Mouse (Mus musculus): ENCODE results near the gene Dtx2.

Gene Dtx2

DNA sequence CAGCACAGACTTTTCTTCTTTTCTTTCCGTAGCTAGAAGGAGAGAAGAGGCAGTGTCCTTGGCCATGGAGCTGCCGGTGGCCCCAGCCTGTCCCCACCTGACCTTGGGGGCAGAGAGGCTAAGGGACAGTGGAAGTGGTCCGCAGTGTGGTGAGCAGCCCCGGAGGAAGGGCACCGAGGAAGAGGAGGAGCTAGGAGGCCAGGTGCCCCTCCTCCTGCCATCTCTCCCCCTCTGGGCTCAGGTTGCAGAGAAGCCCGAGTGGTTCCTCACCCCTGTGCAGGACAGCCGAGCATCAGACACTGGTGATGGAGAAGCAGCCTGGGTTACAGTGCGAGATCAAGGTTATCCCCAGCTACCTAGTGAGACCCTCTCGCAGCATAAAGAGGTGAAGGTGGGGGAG lies 20.2 kb upstream of the Dtx2 start, which contains the start of gene Ssc4d:
Gene Ssc4d, minus strand, starts transcription at position 167 of the 400 bp plus-strand sequence.
- DNase-seq (ENCODE audit: low read depth, low spot score), result no peak

DNA sequence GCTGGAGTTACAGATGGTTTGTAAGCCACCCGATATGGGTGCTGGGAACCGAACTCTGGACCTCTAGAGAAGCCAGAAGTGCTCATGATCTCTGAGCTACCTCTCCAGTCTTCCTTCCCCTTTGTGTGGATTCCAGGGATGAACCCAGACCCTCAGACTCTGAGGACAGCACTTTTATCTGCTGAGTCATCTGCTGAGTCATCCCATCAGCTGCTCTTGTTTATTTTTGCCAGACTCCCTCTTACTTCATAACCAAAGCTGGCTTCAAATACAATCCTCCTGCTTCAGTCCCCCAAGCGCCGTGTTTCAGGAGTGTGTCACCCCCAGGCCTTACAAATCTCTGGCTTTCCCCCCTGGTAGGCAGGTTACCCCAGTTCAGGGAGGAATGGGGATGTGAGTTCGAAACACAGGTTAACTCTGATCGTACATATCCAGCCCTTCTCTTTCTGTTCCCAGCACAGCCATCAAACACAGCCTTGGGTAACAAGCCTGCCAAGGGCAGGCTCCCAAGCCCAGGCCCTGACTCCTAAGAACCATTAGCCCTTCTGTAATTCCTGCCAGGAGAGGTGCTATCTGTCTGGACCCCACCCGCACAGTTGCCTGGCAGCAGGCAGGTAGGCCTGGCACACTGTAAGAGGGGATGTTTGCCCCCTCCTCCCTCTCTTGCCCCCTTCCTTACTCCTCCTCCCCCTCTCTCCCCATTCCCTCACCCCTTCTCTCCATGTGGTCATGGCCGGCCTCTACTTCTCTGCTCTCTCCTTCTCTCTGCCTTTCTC lies 18.5 kb upstream of the Dtx2 start:
- DNase-seq (ENCODE audit: low read depth, low spot score), result no peak

DNA sequence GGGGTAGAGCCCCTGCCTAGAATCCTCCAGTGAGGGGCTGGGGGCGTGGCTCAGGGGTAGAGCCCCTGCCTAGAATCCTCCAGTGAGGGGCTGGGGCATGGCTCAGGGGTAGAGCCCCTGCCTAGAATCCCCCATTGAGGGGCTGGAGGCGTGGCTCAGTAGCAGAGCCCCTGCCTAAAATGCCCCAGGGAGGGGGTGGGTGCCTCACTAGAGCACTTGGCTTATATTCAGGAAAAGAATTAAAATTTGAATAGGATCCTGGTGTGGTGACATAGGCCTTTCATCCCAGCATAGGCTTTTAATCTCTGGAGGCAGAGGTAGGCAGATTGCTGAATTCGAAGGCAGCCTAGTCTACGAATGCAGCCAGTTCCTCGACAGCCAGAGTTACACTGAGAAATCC lies 15.2 kb upstream of the Dtx2 start:
- no peak for DNase-seq (ENCODE audit: low read depth, low spot score)

DNA sequence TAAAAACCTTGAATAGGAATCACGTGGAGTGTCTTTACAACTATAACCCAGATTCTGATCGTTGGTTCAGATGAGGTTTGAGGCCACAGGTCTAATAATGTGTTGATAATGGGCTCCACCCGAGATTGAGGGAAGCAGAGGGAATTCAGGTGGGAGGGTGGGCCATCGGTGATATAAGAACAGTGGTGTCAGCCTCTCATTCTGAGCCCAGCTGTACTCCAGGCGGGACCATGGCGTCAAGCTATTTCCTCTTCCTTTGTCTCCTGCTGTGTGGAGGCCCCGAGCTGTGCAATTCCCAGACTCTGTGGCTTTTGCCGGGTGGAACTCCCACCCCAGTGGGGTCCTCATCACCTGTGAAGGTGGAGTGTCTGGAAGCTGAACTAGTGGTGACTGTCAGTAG lies 14.7 kb upstream of the Dtx2 start, which contains the start of gene Zp3:
Gene Zp3, plus strand, starts transcription at position 196 of the 400 bp plus-strand sequence.
- no peak for DNase-seq (ENCODE audit: low read depth, low spot score)

DNA sequence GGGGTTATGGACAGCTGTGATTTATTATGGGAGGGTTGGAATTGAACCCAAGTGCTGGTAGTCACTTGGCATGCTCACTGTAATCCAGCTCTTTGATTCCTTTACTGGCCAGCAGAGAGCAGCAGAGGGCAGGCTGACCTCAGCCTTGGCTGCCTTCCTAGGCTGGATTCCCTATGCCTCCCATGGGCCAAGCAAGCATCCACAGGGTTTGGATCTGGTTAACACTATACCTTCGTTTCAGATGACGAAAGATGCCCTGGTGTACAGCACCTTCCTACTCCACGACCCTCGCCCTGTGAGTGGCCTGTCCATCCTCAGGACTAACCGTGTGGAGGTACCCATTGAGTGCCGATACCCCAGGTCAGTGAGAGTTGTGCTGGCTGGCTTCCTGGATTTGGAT lies 12.2 kb upstream of the Dtx2 start:
- no peak for DNase-seq (ENCODE audit: low read depth, low spot score)

DNA sequence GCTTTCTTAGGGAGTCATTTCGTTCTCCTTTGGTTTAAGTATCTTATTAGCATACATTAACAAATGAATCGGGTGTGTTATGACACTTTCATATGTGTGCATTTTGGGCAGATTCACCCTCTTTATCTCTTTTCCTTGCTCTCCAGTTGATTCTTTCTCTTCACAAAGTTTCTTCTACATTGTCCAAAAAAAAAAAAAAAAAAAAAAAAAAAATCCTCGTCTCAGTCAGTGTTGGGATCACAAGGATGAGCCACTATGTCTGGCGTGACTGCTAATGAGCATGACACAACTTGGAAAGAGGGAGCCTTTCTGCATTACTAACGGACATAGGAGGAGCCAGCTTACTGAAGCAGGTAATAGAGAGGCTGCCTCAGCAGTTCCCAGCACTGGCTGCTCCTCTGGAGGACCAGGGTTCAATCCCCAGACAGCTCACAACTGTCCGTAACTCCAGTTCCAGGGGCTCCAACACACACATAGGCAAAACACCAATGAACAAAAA lies 10.0 kb upstream of the Dtx2 start:
- no peak for DNase-seq (ENCODE audit: low read depth, low spot score)

DNA sequence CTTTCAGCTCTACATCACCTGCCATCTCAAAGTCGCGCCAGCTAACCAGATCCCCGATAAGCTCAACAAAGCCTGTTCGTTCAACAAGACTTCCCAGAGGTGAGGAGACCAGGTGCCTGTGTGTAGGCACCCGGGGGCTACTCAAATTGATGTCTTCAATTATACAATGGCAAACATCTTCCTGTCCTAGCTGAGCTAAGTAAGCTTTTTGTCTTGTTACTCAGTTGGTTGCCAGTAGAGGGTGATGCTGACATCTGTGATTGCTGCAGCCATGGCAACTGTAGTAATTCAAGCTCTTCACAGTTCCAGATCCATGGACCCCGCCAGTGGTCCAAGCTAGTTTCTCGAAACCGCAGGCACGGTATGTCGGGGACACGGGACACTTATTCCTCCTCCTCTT lies 7.4 kb upstream of the Dtx2 start:
- DNase-seq (ENCODE audit: low read depth, low spot score), result no peak

DNA sequence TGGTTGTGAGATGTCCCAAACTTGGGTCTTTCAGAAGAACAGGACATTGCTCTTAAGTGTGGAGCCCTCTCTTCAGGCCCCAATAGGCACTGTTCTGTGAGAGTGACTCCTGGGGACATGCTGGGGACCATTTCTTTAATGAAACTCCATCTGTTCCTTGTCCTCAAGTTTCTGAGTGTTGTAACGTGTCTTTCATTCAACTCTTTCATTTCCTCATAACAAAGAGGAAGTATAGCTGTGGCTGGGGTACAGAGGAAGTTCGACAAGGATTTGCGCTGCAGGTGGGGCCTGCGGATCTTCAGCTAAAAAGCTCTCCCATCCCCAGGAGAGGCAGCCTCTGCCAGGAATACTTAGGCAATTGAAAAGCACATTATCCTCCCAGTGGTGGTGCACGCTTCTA lies 4.0 kb upstream of the Dtx2 start:
- no peak for DNase-seq (ENCODE audit: low read depth, low spot score)

DNA sequence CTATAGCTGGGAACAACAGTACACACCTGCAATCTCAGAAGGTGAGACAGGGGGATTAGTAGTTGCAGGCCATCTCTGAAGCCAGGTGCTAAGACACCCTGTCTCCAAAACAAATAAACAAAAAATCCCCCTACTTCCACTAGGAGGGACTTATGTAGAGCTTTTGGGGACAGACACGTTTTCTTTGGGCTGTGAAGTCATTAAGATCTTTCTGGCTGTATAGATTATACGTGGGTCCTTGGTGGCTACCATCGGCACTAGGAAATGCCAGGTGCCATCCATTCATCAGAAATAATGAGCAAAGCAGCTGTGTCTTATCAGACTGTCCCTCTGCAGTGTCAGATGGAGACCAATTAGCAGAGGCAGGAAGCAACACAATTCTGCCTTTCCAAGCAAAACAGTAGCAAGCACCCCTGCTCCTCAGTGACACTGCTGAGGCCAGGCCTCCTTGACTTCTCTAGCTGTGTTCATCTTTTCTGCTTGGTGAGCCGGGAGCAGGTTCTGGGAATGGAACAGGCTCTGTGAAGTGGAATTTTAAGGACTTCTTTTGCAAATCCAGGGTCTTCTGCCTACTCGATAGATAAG lies 1.1 kb upstream of the Dtx2 start:
- no peak for DNase-seq (ENCODE audit: low read depth, low spot score)

DNA sequence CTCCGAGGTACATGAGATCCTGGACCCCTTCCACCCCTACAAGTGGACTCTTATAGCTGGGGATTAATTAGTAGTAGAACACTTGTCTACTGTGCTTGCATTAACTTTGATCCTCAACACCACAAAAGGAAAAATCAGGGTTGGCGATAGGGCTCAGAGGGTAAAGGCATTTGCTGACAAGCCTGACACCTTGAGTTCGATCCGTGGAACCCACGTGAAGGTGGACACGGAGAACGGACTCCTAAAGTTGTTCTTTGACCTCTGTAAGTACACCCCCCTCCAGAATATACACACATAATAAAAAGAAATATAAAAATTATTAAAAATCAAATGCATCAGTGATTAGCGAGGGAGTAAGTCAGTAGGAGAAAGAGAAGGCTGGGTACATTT lies 270 bp upstream of the Dtx2 start:
- DNase-seq (ENCODE audit: low read depth, low spot score), result no peak

DNA sequence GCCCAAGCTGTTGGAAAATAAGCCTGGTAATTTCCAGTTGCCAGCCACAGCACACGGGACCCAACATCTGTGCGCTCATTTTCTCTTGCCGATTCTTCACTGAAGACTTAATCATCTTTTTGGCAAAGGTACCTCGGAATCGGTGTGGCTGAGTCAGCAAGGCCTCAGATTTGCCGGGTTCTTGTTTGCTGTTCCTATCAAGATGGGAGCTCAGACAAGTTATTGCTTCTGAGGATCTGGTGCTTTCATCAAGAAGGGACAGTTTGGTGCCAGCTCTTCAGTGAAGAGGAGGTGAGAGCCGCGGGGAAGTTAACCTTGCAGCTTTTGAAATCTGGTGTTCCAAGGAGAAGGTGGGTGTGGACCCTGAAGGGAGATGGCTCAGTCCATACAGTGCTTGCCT lies 1.6 kb downstream of the Dtx2 start:
- no peak for DNase-seq (ENCODE audit: low read depth, low spot score)

DNA sequence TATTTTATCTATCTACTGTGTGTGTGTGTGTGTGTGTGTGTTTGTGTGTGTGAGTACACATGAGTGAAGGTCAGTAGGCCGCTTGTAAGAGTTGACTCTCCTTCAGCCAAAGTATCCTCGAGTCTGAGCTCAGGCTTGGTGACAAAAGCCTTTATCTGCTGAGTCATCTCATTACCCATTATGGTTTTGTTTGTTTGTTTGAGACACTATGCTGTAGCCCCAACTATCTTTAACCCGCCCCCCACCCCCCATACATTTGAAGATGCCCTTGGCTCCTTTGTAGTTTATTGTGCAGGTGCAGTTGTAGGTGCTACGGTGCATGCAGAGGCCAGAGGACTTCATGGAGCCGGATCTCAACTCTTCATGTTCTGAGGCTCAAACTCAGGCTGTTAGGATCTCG lies 6.6 kb downstream of the Dtx2 start:
- no peak for DNase-seq (ENCODE audit: low read depth, low spot score)

DNA sequence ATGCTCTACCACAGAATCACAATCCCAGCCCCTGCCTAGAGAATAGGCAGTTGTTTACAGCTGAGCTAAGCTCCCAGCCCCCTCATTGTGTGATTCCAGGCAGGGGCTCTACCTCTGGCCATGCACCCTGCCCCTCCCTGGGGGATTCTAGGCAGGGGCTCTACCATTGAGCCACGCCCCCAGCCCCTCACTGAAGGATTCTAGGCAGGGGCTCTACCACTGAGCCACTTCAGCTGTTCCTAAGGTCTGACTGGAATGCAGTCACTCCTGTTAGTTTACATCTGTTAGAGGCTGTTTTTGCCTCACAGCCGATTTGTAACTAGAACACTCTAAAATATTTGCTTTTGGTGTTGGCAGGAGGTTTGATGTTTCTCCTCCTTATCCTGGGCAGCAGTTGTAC lies 7.7 kb downstream of the Dtx2 start:
- no peak for DNase-seq (ENCODE audit: low read depth, low spot score)

DNA sequence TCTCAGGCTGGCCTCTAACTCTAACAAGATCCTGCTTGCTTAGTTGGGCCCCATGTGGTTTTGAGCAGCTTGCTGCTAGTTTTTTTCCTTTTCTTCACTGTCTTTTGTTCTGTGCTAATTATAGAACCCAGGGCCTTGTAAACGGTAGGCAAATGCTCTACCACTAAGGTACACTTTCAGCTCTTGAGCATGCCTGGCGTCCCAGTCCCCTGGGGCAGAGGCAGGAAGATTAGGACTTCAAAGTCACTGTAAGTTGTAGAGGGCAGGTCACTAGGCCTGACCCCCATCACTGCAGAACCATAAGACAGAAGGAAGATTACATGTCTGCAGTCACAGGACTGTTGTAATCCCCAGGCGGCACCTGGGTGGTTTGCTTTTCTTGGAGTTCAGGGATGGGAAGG lies 8.2 kb downstream of the Dtx2 start:
- no peak for DNase-seq (ENCODE audit: low read depth, low spot score)

DNA sequence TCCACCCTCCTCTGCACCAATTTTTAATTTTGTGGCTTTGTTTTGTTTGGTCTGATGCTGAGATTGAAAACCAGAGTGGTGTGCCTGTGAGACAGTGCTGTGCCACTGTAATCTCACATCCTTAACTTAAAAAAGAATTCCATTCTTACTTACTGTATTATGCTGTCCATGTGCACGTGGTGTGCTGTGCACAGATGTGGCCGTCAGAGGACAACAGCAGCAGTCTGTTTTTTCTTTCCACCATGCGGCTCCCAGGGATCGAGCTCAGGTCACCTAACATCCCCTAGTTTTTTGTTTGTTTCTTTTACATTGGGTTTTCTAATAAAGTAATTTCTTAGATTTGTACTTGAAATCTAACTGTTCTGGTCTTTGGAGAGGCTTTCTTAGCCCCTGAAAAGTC lies 9.9 kb downstream of the Dtx2 start:
- DNase-seq (ENCODE audit: low read depth, low spot score), result no peak

DNA sequence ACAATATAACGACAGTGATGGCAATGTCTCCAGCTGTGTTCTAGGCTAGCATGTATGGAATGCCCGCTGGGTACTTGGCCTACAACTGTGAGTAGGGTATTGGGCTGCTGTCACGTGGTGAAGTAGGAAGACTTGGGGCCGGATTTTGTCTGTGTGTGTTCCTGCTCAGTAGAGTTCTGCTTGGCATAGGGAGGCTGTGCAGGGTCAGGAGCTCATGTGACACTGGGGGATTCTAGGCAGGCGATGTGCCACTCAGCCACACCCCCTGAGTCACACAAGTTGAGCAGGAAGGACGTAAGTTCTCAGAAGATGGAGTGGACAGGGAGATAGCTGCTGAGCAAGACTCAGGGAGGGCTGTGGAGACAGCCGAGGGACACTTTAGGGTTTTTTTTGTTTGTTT lies 13.1 kb downstream of the Dtx2 start:
- no peak for DNase-seq (ENCODE audit: low read depth, low spot score)

DNA sequence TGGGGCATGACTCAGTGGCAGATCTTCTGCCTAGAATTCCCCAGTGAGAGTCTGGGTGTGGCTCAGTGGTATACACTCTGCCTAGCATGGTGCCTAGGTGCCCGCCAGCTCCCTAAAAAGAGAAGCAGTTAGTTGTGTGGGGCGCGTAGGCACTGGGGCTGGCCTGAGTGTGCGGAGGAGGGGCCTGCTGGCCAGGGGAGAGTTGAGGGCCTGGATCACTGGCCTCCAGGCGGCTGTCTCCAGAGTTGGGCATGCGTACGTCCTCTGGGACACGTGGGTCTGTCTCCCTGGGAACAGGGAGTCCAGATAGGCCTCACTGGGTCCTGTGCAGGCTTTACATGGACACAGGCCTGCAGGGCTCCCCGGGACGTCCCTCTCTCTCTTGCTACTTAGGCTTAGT lies 20.3 kb downstream of the Dtx2 start:
- DNase-seq (ENCODE audit: low read depth, low spot score), result no peak

DNA sequence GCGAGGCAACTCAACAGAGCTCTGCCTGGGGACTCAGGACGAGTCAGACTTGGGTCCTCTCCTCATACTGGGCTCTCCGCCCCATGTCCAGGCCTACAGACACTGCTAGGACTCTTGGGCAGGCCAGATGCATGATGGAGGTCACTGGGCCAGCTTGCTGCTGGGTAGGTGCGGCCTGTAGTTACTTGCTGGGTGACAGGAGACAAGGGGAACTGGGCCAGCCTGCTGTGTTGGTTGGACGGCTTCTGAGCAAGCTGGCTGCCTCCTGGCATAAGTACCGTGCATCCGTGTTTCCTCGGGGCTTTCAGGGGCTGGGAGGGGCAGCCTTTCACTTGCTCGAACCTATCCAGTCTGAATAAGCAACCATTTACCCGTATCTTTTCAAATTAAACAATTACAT lies 21.0 kb downstream of the Dtx2 start:
- DNase-seq (ENCODE audit: low read depth, low spot score), result no peak

DNA sequence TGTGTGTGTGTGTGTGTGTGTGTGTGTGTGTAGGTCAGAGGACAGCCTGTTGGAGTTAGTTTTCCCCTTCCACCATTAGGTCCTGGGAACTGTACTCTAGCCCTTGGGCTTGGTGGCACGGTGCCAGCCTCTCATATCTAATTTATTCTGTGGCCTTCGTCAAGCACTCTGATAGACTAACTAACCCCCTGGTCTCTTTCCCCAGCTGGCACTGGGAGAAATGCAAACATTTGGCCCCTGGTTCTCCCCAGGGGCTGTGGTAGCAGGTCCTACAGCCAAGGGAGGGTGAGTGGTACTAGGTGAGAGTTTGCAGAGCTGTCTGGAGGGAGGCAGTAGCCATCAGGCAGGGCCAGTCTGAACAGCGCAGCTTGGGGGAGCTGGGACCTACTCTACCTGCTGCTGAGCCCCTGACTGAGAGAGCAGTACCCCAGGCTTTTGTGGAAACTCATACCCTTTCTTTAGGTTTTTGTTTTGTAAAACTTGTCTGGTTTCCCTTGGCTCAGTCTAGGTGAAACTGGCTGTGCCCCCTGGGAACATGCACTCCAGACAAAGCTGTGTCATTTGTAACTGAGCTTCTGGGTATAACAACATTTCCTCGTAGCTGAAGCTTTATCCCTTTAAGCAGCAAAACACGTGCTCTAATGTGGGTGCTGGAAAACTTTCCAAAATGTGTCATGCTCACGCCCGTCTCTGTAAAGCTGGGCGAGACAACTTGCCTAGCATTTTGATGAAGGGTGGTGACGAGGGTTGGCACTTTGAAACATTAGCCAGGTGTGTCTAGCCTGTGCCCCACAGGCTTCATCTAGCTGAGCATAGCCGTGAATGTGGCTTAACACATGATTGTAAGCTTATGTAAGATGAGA lies 21.6 kb downstream of the Dtx2 start:
- no peak for DNase-seq (ENCODE audit: low read depth, low spot score)

DNA sequence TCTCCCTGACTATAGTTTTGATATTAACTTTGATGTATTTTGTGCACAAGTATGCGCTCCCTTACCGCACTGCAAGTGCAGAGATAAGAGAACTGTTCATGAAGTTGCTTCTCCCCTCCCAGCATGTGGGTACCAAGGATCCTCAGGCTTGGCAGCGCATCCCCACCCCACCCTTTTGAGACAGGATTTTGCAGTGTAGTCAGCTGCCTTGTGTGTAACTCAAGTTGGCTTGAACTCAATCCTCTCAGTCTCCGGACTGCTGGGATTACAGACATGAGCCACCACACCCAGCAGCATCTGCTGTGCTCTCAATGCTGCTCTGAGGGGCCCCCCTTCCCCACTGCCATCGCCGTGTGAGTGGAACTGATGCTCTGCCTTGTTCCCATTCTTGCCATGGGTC lies 22.7 kb downstream of the Dtx2 start:
- no peak for DNase-seq (ENCODE audit: low read depth, low spot score)

DNA sequence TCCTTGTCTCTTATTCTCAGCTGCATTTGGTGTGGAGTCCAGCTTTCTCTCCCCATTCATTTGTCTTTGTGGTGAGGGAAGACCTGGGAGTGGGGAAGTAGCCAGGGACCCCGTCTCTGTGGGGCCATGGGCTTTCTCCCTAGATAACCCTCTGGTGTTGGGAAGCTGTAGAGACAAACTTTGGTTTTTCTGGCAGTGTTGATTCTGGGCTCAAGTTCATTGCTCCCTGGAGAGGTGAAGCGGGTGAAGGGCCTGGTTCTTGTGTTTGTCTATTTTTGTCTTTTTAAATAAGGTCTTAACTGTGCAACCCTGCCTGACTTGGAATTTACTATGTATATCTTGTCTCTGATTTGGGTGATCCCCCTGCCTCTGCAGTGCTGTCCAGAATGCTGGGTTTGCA lies 24.1 kb downstream of the Dtx2 start:
- no peak for DNase-seq (ENCODE audit: low read depth, low spot score)

DNA sequence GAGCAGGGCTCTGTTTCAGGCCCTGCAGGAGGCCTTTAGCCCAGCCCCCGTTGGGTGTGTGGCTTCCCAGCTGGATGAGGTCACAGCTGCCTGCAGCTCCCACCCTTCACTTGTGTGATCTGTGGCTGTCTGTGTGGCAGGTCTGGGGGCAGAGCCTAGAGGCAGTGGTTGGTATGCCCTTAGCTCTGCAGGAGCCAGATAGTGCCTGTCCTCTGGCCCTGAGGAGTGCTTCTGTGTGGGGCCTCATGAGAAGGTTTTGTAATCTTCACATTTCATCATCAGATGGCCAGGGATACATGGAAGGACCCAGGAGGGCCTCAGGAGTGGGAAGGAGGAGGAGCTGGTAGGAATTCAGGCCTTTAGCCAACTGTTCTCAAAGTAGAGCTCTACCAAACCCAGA lies 25.3 kb downstream of the Dtx2 start:
- DNase-seq (ENCODE audit: low read depth, low spot score), result no peak

DNA sequence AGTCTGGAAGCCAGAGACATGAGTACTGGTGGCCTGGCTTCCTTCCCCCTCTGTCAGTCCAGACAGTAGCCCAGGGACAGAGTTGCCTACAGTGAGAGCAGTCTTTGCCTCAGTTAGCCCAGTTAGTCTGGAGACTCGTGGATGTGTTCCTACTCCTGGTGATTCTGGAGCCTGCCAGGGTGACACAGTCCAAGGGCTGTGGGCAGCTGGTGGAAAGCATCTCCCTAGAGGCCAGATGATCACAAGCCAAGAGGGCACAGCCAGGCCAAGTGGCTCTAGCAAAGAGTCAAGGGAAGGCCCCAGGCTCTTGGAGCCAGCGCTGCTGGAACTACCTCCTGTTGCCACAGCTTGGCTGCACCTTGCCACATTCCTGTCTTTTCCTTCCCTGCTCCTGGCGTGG lies 31.1 kb downstream of the Dtx2 start:
- DNase-seq (ENCODE audit: low read depth, low spot score), result no peak
